Mouse (Mus musculus) bone marrow, adult 2 months (tissue): ENCODE data around the gene Gadd45a.

Experiments used
- CTCF ChIP-seq: fragments of 200-500 bp; IDR thresholded peaks from 2 replicates; pipeline ENCODE4 v1.5.1; 2011; ENCODE audit warnings: low read length, control low read depth; ENCODE audit not compliant: control insufficient read depth, insufficient read depth
- POLR2A ChIP-seq: fragments of 200-500 bp; IDR thresholded peaks from 2 replicates; pipeline ENCODE4 v1.6.1; 2011; ENCODE audit warnings: low read depth, mild to moderate bottlenecking, control low read depth, low read length, borderline replicate concordance; ENCODE audit not compliant: control insufficient read depth

DNA sequence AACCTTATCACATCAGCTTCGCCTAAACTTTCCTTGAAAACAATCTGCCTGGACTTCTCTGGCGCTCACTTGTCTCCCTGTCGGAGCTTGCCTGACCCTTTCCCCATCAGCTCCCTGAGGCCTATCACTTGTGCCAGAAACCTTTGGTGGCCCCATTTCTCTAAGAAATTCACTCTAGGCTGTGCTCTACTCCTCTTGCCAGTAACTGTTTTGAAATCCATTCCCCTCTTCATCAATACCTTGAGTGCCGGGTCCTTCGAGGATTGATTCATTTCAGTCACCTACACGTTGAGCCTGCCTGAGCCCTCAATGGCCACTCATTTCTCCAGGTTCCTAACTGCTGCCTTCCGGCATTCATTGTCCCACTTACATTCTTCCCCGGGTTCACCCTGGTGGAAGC, 44.5 kb downstream of the Gadd45a start:
- TF ChIP-seq POLR2A (no peak), CTCF (no peak)
